Mouse (Mus musculus) fibroblast of lung, adult 2 months (primary cell): ENCODE measurements around the gene Tmem119.

ENCODE experiments used
- DNase-seq: peaks from one replicate; pipeline ENCODE4 v3.0.0-alpha.2; 2011; ENCODE audit warnings: low read depth

The Tmem119 gene

DNA sequence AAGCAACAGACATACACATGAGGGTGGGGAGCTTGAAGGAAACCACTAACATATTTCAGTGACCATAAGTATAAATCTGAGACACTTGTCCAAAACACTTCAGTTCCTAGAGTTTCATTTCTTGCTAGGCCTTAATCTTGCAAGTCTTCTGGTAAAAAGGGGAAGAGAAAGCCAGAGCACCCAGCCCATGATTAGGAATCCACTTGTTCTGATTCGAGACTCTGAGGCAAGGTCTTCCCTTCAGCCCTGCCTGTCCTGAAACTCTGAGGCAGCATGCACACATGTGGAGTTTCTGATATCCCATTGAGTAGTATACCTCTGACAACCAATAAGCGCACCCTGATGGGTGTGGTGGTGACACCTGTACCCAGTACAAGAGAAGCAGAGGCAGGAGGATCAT lies 38.7 kb downstream of the Tmem119 start:
- no peak for DNase-seq

DNA sequence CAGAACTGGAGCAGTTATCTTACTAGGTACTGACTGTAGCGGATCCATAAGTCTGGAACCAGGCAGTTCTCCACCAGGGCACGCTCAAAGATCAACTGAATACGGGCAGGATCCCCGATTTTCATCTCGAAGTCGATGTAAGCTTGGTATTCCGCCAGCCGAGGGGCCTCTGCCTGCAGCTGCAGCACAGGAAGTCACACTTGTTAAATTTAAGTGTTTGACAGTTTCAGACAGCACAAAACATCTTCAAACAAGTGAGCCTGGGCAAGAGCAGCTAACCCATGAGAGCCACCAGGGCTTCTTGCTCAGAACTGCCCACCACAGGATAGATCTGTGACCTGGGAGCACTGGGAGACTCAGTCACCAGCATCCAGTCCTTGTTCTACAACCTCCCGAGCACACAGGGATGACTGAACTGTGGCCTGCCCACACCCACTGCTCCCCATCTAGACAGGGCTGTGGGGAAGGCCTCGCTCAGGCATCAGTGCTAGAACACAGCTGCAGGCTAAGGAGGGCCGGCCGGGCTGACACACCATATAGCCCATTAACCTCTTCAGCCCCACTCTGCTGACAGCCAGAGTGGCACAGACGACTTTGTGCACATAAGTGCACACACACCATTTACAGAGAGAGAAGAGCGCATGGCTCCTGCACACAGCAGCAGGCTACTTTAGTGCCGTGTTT lies 44.8 kb downstream of the Tmem119 start:
- no peak for DNase-seq

DNA sequence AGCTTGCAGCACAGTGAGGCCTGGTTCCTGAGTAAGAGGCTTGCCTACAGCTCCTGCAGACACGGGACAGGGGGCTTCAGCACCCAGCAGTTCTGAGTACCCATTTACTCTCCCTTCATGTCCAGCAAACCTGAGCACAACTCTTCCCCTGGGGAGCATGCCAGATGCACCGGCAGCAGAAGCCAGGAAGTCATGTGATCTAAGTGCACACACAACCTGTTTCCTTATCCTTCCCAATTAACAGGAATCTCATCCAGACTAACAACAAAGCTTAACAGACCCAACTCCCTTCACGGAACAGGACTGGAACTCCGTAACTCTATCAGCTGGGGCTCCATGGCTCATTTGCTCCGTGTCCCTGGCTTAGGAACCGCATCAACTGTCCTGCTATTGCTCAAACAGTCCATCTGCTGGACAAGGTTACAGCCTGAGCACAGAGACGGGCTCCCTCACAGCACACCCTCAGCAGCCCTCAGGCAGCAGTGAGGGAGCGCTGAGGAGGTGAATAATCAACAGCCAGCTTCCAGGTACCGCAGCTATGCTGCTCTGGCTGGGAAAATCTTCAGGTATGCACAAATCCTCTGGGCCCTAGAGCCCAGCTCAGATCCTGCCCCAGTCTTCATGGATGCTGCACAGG lies 48.7 kb downstream of the Tmem119 start:
- DNase-seq, result no peak

DNA sequence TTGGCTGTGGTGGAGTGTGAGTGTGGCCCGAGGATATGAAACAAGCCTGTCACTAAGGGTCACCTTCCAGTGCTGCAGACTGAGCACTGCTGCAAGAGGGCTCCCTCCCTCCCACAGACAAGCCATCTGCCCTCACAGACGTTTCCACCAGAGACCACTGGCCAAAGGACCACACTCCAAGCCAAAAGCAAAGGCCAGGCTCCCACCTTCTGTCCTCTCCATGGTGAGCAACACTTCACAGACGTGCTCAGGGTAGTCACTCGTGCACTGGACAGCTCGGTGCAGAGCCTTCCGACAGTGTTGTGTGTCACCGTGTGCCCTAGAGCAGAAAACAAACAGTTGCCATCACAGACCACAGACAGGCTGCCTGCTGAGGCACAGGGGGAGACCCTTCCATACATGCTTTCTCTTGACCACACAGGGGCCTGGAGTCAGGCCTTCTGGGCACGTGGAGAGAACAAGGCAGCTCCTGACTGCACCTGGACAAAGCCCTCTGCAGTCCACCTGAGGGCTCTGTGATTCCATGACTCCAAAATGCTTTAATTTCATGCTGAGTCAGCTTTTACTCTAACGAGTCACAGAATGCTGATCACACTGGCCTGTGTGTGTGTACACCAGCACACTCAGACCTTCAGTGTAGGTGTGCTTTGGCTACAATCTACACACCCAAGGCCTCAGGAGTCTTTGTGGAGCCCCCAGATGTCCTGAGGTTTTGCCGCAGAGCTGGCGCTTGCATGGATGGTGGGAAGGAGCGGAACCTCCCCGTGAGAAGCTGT lies 51.6 kb downstream of the Tmem119 start:
- DNase-seq, result no peak

DNA sequence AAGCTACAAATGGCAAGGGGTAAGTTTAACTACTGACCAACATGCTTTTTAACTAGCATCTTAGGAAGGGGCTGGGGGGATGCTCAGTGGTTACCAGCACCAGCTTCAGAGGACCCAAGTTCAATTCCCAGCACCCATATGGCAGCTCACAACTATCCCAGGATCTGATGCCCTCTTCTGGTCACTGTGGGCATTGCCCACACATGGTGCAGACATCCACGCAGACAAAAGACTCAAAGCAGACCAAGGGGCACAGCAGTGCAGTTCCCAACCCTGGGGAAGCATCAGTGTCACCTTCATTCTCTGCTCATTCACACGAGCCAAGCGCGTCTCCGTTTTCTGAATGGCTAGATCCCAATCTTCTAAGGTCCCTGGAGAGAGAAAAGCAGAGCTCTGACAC lies 52.7 kb downstream of the Tmem119 start:
- DNase-seq, result no peak
